Mouse (Mus musculus): ENCODE measurements at regions not wholly inside any gene's neighbourhood (a gene's known extent, or its start where the extent isn't known, plus 50 kb on each side); places are given as distances from the start of the nearest gene placed in this dataset.

DNA sequence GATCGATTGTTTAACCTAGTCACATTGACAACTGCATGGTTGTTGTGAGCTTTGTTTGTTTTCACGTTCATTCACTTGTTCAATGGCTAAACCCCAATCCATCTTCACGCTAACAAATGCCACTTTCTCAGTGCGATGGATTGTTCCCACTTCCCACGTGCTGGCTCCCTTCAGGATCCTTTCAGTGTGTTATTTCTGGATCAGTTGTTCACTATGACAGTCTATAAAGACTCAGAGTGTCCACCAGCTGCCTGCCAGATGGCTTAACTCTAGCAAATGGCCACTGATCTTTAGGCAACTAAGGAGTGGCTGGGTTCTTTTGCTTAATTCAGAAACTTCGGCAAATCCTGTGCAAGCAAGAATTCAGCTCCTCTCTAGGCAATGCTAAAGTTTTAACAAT is 451.7 kb upstream of the Rag2 start:
- intact Hi-C loops (cut with DNase I): no loop called here

DNA sequence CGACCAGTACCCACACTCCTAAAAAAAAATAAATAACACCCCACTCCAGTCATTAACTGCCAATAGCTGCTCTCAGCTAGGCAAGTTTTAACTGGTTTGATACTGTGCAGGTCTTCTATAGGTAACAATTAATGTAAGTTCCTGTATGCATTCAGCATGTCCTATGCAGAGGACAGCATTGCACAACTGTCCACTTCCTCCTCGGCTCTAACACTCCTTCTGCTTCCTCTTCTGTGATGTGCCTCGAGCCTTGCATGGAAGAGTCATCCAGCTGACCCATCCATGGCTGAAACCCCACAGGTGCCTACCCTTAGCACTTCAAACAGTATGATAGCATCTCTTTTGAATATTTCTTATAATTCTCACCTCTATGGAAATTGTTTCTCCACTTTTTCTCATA is 449.4 kb upstream of the Rag2 start:
- intact Hi-C loops (cut with DNase I): no loop called here
- no peak for DNase-seq

More for the DNA sequence above, 451.7 kb upstream of the Rag2 start:
- peak; percentile 16 to 25 for DNase-seq

DNA sequence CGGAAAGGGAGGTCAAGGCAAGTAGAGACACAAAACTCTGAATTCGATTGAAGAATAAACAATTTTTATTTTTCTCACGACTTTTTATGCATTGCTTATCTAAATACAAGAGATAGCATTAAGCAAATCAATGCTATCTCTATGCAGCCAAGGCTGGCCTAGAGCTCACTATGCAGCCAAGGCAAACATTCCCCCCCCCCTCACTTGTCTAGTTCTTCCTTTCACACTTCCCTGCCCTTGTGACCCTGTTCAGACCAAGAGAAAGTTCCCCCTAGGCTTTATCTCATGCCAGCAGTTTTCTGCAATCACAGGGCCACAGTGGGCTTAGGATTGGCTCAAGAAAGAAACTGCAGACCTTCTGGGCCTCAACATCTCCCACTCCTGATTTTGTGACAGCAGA is 417.9 kb upstream of the Rag2 start:
- intact Hi-C loops (cut with DNase I): no loop called here
- DNase-seq: no peak

DNA sequence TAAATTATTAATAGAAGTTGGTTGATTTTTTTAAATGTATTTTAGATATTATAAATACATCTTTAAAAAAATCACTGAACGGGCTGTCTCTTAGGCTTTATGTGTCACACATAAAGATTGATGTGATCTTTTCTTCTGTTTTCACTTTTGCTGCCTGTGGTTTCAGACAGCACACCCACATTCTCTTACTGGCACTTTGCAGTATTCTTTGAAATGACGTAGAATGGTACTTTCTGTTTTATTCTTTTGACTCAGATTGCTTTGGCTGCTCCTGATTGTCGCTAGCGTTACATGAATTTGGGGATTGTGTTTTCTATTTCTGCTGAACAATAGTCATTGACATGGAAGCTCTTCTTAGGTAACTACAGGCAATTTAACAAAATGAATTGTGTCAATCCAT is 415.4 kb upstream of the Rag2 start:
- intact Hi-C loops (cut with DNase I): no loop called here
- no peak for DNase-seq

DNA sequence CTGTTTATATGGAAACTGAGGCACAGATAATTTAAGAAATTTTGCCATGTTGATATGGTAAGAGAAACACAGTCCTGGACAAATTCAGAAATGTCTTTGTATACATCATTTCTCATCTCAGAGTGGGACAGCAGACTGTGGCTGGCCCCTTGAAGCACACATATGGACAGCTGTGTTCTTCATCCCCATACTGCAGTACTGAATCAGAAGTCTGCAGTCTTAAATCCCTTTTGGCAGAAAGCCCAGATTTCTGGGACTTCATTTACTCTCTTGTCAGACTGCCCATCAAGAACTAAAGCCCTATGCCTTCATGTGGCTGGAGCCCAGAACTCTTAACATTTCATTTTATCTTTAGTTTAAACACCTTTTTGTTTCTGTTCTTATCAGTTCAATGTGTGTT is 403.8 kb upstream of the Rag2 start:
- DNase-seq: no peak
- intact Hi-C loops (cut with DNase I): no loop called here

DNA sequence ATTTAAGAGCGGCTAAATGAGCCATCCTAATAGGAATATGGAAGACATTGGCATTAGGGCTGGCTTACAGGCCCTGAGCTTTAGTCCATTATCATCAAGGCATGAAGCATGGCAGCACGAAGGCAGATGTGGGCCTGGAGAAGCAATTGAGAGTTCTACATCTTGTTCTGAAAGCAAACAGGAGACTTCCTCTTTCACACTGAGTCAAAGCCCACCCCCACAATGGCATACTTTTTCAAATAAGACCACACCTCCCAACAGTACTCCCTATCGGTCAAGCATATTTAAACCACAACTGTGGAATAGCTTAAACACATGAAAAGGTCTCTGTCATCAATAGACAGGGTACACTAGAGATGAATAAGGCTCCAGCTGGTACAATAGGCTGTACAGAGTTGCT is 381.5 kb upstream of the Rag2 start:
- intact Hi-C loops (cut with DNase I): no loop called here
- DNase-seq: no peak

DNA sequence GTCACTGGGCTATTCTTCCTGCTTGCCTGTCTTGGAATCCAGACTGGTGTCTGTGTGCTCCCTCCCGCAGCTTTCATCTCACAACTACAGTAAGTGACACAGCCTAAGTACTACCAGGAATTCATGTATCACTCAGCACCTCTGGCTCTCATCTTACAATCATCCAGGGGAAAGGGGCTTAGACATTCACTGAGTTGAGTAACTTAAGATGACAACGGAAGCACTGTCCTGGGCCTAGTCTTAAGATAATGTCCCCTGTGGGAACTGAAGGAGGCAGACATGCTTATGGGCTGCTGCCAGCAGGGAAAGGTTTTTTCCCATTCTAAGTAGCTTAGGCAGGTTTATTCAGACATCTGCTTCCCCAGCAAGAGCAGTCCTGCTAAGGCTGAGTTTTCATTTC is 377.4 kb upstream of the Rag2 start:
- DNase-seq: no peak
- intact Hi-C loops (cut with DNase I): no loop called here

DNA sequence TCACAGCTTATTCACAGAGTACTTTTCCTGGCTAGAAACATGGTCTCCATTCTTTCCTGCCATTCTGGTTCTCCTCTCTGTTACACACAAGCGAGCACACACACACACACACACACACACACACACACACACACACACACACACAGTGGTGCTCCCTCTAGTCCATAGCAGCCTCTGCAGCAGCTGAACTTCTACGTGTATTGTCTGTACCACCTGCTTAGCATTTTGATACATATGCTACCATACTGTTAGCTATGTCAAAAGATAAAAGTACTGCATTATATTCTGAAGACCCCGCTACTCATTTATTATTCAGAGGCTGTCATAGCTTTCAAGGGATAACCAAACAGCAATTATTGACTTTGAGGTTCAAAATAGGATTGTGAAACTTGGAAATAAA is 372.3 kb upstream of the Rag2 start:
- no peak for DNase-seq
- intact Hi-C loops (cut with DNase I): no loop called here

DNA sequence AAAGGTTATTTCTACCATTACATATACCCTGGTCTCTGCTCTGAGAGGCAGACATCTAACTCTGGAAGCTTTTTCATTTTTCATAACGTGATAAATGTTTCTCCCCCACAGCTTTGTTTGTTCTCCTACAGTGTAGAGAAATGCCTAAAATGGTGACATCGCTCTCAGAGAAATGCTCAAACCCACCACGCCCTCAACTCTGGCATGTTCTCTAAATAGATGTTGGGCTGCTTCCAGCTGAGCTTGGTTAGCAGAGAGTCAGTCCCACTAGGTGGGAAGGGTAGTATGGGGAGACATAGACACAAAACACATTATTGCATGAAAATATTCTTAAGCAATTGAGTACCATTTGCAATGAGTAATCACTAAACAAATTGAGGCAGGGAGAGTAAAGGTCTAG is 368.1 kb upstream of the Rag2 start:
- peak; percentile 22 to 26 for DNase-seq
- intact Hi-C loops (cut with DNase I): no loop called here

DNA sequence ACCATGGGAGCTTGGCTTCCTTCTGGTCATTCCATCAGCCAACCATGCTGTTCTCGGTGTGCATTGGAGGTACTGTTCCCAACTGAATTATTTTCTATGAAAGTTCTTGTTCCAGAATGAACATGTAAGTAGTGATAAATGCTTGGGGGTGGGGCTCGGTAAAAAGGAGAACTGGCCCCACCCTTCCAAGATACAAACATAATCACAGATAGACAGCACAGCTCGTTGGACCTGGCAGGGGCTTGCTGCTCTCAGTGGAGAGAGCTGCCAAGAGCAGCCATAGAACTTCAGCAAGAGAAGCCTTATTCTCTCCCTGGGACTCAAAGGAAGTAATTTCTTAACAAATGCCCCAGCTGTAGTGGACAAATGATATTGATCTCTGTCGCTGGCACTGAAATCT is 360.6 kb upstream of the Rag2 start:
- no peak for DNase-seq
- intact Hi-C loops (cut with DNase I): no loop called here

DNA sequence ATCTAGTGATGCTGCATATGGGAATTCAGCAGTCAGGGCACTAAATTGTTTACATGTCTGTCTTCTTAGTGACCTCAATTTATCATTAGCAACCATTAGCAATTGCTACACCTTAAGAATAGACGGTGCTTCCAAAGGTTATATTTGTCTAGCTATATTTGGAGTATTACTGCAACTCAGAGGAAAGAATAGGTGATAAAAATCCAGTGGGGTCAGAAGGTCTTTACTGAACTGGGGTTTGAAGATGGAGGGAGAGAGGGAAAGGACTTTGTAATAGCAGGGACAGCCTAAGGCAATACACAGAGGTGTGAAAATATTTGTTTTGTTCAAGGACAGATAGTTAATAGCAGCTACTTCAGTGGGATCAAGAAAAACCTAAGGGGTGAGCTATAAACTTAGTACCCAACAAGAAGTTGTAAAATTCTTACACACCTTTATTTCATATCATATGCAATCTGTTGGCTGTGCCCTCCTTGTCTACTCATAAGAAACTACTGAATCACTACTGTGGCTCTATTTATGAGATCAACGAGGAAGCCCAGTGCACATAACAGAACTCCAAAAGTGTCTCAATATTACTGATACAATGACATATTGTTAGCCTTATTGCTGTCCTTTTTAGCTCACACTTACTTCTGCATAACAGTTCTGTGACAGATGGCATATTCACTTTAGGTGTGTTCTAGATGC is 357.7 kb upstream of the Rag2 start:
- DNase-seq: no peak
- intact Hi-C loops (cut with DNase I): no loop called here

DNA sequence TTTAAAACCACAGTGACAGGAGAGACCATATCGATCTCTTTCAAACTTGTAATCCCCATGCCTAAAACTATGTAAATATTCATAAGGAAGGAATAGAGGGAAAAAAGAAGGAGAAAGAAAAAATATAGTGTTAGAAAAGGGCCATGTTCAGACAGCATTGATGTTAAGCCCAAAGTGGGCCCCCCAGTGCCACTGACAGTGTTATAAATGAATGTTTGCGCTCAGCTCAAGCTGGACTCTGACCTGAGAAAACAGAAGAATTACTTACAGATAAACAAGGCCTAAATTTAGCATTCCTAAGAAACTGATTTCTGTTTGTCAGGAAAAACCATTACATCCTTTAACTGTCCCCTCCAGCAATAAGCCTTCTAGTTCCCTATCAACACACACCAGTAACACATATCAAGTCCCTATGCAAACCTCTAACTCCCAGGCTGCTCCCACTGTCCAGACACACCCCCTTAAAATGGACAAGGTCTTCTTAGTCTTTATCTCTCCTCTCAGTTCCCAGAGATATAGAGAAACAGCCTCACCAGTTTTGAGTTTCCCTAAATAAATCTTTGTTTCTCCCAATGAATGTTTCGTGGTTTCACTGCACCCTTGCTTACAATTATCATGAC is 350.4 kb upstream of the Rag2 start:
- DNase-seq: no peak
- intact Hi-C loops (cut with DNase I): no loop called here

DNA sequence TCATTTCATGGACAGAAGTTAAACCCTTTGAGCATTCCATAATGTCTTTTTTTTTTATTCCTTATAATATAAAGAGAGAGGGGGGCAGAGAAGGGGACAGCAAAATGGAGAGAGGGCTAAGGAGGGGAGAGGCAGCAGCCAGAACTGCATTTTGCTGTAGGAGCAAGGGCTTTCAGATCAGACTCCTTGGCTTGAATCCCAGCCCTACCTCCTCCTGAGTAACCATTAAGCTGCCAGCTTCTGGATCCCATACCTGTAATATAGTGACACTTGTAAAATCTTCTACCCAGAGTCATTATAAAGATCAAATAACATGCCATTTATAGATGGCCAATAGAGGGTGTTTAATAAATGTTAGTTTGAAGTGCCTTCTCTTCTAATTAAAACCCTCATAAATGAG is 339.6 kb upstream of the Rag2 start:
- intact Hi-C loops (cut with DNase I): no loop called here

DNA sequence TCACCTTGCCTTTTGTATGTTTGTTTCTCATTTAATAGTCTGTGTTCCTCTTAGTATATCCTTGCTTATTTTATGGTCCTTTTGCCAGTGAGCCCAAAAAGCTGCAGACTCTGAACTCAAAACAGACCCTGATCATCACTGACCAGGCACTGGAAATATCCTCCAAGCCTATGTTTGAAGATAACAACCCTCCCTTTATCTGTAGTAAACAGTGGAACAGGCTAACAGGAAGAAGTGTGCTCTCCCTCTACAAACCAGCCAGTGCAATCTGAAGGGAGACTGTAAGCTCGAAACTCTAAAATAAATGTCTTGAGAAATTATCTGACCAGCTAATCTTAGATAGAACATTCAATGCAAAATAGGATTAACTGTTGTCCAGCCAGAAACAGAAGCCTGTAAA is 336.4 kb upstream of the Rag2 start:
- no peak for DNase-seq
- intact Hi-C loops (cut with DNase I): no loop called here

More for the DNA sequence above, 339.6 kb upstream of the Rag2 start:
- DNase-seq: no peak

DNA sequence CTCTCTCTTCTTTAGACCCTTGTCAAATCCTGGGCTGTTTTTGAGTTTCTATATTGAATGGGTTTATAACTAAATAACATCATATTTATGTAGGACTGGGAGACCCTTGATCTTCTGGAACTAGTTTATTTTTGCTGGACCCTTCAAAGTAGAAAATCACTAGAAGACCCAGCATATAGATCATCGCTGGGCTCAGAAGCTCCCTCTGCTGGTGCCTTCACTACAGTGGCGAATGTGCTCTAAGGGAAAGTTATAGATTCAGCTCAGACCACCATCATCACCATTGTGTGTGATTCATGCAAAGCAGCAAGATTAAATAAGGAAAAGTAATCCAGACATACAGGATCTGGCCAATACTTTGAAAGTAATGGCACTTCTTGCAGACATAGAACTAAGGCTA is 335.4 kb upstream of the Rag2 start:
- intact Hi-C loops (cut with DNase I): no loop called here
- DNase-seq: peak in 1 of 2 experiments; percentile 5

DNA sequence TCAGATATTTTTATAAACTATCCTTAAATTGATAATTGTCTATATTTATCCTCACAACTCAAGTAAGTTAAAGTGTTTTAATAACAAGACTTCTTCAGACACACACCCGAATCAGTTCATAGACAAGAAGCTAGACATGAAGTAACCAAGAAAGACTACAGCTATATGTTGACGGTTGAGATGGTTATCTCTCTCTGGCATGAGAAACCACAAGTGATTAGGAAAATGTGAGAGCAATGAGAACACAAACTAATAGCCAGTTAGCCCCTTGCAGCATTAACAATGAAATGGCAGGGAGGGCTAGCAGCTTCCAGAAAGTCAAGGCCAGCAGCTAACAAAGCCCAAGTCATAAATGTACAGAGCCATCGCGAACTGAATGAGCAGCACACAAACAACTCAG is 333.8 kb upstream of the Rag2 start:
- intact Hi-C loops (cut with DNase I): no loop called here
- DNase-seq: no peak

DNA sequence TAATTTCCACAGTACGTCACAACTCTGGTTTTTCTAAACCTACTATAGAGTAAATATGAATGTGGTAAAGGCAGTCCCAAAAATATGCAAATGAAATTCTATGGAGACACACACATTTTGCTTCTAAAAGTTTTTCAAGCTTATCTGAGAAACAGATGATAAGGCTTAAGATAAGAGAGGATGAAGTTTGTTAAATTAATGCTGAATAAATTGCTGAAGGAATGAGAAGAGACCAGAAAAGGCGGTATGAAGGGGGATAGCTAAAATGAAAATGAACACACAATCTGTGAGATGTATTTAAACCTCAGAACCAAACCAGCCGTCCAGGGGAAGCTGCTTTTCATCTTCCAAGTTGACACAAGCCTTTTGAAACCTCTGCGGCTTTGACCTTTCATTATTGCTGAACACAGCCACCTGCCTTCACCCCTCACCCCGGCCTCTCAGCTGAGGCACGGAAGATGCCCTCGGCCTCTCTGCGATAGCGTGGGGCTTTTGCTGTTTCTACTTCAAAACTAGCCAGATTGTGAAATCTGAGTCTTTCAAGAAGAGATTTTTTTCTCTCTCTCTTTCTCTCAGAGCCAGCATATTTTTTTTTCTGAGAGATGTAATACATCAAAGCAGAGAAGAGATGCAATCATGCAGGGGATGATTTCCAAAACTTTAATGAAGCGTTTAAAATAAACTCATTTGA is 328.7 kb upstream of the Rag2 start:
- DNase-seq: no peak
- intact Hi-C loops (cut with DNase I): no loop called here

DNA sequence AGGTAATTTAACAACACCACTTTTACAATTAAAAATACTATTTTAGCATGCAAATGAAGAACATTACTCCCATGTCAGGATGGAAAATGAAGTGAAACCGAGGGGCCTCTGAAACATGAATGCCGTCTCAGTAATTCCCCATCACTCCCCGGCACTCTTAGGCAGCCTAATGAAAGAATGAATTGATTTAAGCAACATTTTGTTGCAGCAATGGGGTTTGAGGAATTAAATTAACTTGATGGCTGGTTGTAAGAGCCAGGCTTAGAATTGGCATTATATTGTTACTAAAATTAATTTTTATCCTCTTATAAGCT is 328.2 kb upstream of the Rag2 start:
- no peak for DNase-seq
- intact Hi-C loops (cut with DNase I): no loop called here

DNA sequence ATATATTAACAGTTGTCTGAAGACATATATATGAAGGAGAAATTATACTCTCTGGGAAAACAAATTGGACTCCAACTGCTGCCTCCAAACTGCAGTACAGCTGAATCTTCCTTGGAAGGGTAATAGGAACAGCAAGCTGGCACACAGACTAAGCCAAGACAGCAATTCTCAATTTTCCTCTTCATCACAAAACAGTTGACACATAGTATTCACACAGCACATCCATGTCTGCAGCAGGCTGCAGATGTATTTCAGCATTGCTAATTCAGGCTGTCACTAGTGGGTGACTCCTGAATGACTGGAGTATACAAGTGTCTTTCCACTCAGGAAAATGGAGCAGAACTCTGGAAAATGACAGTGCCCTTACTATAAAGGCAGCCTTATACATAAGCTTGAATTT is 327.7 kb upstream of the Rag2 start:
- DNase-seq: no peak
- intact Hi-C loops (cut with DNase I): no loop called here

DNA sequence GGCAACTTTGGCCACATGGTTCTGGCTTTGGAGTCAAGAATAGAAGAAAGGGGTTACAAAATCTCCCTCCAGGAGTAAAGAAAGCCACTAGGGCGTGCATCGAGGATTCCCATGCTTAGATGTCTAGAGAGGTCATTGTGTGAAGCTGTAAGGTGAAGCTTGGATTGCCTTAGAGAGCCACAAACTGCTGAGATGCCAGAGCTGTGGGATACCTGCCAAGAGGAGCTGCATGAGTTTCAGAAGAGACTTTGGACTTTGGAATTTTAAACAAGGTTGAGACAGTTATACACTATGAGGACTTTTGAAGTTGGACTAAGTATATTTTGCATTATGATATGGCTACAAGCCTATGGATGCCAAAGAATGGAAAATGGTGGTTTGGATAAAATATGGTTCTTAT is 325.4 kb upstream of the Rag2 start:
- intact Hi-C loops (cut with DNase I): no loop called here
- no peak for DNase-seq

DNA sequence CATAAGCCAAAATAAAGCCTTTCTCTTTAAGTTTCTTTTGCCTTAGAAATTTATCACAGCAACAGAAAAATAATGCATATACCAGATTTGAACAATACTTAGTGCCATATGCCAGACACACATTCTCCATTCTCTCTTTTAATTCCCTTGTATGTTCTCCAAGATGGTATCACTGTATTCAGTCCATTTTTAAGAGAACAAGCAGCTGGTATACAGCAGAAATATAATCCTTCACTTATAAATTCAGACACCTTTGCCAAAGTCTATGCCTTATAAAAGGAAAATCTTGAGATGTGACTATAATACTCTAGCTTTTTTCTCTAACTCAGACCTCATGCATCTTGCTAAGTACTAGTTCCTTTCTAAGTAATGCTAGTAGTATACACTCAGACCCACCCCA is 324.4 kb upstream of the Rag2 start:
- intact Hi-C loops (cut with DNase I): no loop called here
- no peak for DNase-seq

DNA sequence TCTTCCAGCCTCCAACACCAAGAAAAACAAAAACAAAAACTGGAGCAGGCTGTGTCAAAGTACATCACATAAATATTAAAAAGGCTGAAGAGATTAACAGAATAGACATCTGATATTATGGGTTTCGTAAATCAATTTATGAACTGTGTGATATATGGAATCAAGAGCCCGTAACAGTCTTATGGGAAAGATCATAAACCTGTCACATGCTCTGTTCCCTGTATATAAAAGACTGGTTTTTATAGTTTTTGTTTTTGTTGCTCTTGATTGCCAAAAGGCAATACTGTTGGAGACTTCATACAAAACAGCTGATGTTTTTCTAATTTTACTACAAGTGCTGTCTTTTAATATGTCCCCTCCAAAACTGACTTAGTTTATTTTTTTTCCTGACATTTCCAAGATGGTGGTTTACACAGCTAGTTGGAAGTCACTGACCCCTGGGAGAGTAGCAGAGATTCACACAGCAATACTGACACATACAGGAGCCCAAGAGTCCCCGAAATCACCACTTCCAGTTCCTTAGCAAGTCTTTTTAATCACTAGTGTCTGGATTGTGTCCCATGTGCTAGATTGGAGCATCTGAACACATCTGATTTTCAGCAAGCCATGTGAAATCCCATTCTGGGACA is 303.1 kb upstream of the Rag2 start:
- intact Hi-C loops (cut with DNase I): no loop called here
- no peak for DNase-seq

Data from heart, postnatal 10 days (tissue).